Mouse (Mus musculus): Measurements from ENCODE around the gene Smpd4.

DNA sequence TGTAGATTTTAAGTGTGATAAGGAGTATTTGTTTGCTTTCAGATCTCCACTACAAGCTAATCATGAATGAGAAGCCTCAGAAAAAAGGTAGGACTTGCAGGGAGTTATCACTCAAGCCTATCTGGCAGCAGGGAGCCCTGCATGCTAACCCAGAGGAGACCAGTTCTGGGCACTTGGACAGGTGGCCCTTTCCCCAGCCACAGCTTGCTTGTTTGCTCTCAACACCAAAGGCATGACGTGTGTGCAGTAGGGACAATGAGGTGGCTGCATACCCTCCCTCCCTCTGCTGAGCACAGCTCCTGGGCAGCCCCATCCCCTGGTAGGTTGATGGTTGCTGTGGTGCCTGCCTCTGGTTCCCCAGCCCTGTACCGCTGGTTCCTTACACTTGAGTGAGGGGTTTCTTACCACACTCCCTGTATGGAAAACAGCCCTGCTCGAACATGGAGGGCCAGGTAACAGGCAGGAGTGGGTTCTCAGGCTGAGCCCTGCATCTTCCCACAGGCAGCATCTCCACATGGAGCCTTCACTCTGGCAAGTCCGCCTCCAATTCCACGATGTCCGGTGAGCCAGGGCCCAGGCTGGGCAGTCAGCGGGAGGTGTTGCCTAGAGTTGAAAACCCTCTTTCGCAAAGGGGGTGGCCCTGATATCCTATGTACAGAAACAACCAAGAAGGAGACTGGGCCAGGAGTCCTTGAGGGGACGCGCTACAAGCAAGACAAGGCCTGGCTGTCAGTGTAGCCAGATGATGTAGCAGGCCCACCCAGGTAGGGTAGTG is 28.6 kb downstream of the Smpd4 start:
- TF ChIP-seq CTCF (IDR thresholded peaks at IDR 0.05; ENCODE audit: borderline replicate concordance, insufficient read depth, low read length) (no peak), POLR2A (IDR thresholded peaks at IDR 0.05; ENCODE audit: low read depth, low read length) (no peak)

All from embryonic fibroblast, embryonic 13.5 days (primary cell).